Mouse (Mus musculus) spleen, adult 2 months (tissue): ENCODE measurements at regions not wholly inside any gene's neighbourhood (a gene's known extent, or its start where the extent isn't known, plus 50 kb on each side); places are given as distances from the start of the nearest gene placed in this dataset.

ENCODE experiments used
- CTCF ChIP-seq: fragments of 200-500 bp; IDR thresholded peaks from 2 replicates; pipeline ENCODE4 v1.5.1; 2011; ENCODE audit warnings: mild to moderate bottlenecking, inconsistent platforms; ENCODE audit not compliant: insufficient read depth, insufficient read length, insufficient replicate concordance; ENCODE audit errors: extremely low read depth
- POLR2A ChIP-seq: fragments of 200-500 bp; IDR thresholded peaks from 2 replicates; pipeline ENCODE4 v1.6.1; 2011; ENCODE audit warnings: low read depth, low read length, inconsistent platforms

DNA sequence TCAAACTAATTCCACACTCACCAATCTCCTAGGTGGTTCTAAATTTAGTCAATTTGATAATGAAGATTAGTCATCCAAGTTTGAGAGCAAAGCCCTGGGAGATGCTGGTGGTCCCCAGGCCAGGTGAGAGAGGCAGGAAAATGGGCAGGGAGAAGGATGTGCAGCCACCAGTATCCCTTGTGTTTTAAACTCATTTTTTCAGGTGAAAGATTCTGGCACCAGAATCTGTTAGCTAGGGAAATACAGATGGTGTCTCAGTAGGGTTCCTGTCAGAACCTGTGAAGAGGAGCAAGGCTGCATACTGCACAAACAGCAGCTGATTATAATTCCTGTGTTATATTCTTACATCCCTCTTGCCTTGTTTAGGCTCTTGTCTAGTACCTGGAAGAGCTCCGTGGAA, 527.5 kb upstream of the Lrrc6 start:
- no peak for TF ChIP-seq CTCF
- TF ChIP-seq POLR2A: no peak
